Mouse (Mus musculus) brain, adult 2 months (tissue): ENCODE data around the gene Josd1.

Experiments used
- DNase-seq: peaks from one replicate; pipeline ENCODE4 v3.0.0; 2011; ENCODE audit warnings: low read depth, low spot score

Gene Josd1

DNA sequence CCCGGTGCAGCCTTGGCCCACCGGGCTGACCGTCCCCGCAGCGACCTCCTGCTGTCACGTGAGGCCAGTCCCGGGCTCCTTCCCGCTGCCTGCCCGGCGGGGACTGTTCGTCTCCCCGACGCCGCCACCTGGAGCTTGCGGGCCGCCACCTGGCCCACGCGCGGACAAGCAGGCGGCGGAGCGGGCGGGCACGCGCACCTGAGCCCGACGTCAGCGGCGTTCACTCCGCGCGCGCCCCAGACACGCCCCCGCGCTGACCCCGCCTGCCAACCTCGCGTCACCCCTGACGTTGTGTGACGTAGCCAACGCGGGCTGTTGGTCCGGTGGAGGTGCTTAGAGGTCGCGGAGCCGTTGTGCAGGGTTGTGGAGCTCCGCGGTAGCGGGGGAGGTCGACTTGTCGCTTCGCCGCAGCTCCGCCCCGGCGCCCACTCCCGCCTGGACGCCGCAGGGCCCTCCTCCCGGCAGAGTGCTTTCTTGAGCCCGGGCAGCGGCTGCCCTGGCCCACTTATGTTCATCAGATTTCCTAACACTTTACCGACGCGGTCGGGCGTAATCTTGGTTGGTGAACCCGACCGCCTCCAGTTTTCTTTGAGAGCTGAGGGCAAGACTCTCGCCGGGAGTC lies at the start of gene Josd1:
Josd1 (minus strand) TSS at position 274 of the 622 bp plus-strand sequence.
- peak; percentile 98 for DNase-seq

DNA sequence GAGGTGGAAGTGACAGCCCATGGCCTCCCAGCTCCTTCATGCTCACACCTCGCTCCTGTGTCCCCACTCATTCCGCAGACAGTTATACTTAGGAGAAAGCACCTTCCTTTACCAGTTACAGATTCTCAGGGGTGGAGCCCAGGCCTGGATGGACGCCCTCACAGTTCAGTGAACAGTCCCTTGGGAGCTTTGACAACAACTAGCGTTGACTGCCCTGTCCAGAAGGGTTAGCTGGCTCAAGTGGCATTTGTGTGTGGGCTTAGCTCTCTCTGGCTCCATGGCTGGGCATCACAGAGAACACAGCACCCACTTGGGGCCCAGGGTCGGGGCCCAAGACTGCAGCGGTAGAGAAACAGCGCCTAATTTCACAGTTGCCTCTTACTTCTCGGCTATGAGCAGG lies 46.6 kb upstream of the Josd1 start:
- no peak for DNase-seq

DNA sequence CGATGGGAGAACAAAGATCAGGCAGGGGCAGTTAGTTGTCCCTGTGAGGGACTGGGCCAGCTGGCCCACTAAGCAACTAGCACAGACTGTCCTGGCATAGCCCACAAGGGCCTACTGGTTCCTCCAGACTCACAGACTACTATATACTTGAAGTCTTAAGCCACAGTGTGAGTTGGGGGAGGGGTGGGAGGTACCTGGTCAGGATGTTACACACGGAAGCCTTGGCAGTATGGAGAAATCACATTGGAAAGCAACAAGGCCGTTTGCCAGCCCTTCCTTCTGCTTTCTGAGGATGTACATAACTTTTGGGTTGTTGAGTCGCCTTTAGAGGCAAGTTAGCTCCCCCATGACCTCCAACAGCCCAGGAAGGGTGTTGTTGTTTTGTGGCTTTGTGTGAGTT lies 45.9 kb upstream of the Josd1 start:
- no peak for DNase-seq

GRCm38 (mm10) chr15:79733192-79733591 lies 45.5 kb upstream of the Josd1 start:
- DNase-seq = no peak

DNA sequence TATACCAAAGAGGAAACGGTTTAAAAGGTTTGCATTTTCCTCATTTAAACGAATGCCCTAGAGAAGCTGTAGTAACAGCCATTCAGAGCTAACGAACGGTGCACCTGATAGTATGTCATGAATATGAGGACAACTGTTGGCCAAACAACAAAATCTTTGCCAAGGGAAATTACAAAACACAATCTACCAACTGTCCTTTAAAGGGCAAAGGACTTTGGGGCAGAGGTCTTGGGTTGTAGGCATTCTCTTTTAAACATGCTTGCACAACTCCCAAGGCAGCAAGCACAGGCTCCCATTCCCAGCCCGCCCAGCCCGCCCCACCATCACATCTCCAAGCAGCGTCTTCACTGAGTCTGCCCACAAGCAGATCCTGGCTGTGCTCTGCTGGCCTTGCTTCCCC lies 43.8 kb upstream of the Josd1 start:
- DNase-seq = no peak

- DNase-seq = no peak
Observed at GRCm38 (mm10) chr15:79728731-79729388, 41.1 kb upstream of the Josd1 start.

GRCm38 (mm10) chr15:79728311-79728710 lies 40.6 kb upstream of the Josd1 start:
- DNase-seq = no peak

DNA sequence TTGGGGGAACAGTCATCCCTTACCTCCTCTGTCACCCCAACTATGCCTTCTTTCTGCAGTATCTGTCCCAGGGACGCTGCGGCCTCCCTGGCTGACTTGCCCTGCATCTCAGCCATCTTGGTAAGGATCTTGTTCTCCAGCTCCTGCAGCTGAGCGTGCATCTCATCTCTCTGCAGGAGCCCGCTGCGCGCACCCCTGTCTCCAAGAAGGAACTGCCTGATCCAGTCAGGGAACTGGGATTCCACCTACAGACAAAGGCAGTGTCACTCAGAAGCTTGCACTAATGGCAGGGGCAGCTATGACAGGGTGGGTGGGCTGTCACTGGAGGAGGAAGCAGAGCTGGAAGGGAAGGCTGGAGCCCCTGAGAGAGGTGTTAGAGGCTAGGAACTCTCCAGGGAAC lies 40.1 kb upstream of the Josd1 start:
- DNase-seq = peak; percentile 78

- peak; percentile 85 for DNase-seq
Observed at GRCm38 (mm10) chr15:79725190-79725789, 37.6 kb upstream of the Josd1 start.

GRCm38 (mm10) chr15:79723439-79723838 lies 35.7 kb upstream of the Josd1 start:
- peak; percentile 76 for DNase-seq

- DNase-seq = no peak
Observed at GRCm38 (mm10) chr15:79720796-79721195, 33.1 kb upstream of the Josd1 start.

GRCm38 (mm10) chr15:79720267-79720666 lies 32.5 kb upstream of the Josd1 start:
- no peak for DNase-seq

- DNase-seq = peak; percentile 67
Observed at GRCm38 (mm10) chr15:79716710-79717109, 29.0 kb upstream of the Josd1 start.

DNA sequence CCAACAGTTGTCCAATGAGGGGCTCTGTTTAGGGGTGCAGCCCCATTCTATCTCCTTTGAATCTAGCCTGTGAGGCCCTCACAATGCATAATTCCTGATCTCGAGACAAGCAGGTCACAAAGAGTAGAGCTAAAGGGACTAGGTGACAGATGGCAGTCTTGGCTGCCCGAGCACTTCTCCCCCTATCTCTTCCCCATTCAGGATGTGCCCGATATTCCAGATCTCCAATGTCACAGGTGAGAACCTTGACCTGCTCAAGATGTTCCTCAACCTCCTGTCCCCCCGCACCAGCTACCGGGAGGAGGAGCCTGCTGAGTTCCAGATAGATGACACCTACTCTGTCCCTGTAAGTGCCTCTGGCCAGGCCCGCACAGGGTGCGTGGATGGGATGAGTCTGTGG lies 27.9 kb upstream of the Josd1 start:
- peak; percentile 85 for DNase-seq

GRCm38 (mm10) chr15:79708229-79708822 lies 20.6 kb upstream of the Josd1 start:
- peak; percentile 53 for DNase-seq

DNA sequence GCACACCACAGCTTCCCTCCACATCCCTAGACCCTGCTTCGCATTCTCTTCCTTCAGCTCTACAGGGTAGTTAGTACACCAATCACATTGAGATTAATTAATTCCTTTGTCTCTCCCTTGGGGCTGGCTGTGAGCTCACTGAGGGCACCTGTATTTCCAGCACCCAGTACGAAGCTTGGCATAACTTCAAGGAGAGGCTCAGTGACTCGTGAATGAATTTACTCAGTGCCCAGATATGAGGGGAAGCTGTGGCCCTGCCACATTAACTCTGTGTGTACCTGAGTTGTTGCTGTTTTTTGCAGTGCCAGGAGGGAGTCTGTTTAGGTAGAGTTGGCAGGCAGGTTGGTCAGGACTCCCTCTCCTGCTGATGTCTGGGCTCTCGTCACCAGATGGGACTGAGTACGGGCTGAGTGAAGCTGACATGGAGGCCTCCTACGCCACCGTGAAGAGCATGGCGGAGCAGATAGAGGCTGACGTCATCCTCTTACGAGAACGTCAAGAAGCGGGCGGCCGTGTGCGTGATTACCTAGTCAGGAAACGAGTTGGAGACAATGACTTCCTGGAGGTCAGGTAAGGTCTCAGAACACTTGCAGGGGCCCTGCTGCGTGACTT lies 19.0 kb upstream of the Josd1 start:
- peak; percentile 71 for DNase-seq

- no peak for DNase-seq
Observed at GRCm38 (mm10) chr15:79697558-79698187, 10.0 kb upstream of the Josd1 start.

GRCm38 (mm10) chr15:79697011-79697410 lies 9.3 kb upstream of the Josd1 start:
- DNase-seq = peak; percentile 83

- DNase-seq = no peak
Observed at GRCm38 (mm10) chr15:79696508-79696907, 8.8 kb upstream of the Josd1 start.

DNA sequence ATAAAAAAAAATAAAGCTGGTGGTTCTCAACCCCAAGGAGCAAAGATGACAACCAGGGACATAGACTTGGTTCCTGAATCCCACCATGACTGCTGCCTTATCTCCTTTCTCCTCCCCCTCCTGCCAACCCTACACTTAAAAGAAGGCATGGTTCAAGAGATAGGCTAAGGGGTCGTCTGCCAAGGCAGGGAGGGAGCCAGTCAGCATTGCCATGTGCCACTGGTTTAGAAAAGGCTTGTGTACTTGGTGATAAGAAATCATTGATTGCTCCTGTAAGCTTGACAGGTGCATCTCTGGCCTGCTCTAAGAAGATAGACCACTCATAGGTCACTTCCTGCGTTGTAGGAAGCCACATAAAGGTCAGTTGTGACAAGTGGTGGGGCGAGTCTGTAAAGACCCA lies 7.8 kb upstream of the Josd1 start:
- DNase-seq = no peak

DNA sequence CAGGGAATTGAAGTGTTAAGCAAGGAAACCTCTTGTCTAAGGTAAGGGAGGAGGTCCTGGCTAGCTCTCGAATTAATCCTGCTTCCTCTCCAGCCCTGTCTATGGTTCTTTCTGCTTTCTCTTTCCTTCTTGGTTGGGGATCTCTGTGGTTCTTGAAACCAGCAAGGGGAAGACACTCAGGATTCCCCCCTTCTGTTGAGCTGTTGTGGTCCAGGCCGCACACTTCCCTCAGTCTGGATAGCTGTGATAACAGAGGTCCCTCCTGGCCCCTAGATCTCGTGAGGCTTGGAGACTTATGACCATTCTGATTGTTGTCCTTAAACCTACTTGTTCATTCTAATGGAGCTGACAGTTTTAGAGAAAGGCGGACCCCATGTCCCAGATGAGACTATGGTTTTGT lies 6.8 kb upstream of the Josd1 start:
- no peak for DNase-seq

DNA sequence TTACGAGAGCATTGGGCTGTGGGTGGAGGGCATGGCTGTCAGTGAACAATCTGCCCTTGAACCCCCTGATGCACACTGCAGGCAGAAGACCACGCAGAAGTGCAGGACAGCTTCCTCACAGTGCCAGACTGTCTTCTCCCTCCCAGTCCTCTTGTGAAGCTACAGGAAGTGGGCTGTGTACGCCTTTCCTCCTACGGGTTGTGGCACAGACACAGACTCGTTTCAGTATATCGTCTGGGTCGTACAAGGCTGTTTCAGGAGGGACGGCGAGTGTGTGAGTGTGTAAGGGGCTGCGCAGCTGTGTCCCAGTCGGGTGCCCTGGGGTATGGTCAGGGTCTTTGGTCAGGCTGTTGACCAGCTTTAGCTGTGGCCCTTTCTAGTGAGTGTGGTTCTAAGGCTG lies 6.0 kb upstream of the Josd1 start:
- DNase-seq = peak; percentile 45
